Comparison of ENCODE assay signal across 32 mouse cellular contexts in genomic region chr4:95282083-95282482, GRCm38 (mm10).
DNase-seq lines count a peak whose midpoint lies in the region; ATAC-seq and TF ChIP-seq lines count a peak whose summit lies in the region.
"Had no signal": no experiment of that assay in that cellular context is flagged by ENCODE, and none has a peak within 500 bp of the region (broad histone marks: within the 10 kb centered on the region; RNA-seq: fewer than 3 reads in every experiment).

No protein-coding gene starts in this region.

- no peaks in the 10 kb centered on the region for H3K36me3 ChIP-seq in kidney, embryonic 16.5 days (ENCODE audit: insufficient read depth, low read length)
- H3K36me3 ChIP-seq in embryonic facial prominence, embryonic 10.5 days (replicated peaks), result no peaks in the 10 kb centered on the region
- H3K36me3 ChIP-seq in intestine, embryonic 15.5 days, result no peaks in the 10 kb centered on the region
- H3K36me3 ChIP-seq in liver, postnatal 0 days (replicated peaks; ENCODE audit: insufficient read depth, low read length), result no peaks in the 10 kb centered on the region
- H3K36me3 ChIP-seq: hindbrain, embryonic 12.5 days; limb, embryonic 15.5 days; liver, embryonic 13.5 days; midbrain, embryonic 10.5 days; midbrain, embryonic 15.5 days; neural tube, embryonic 15.5 days had no signal

- H3K27ac ChIP-seq in kidney, embryonic 16.5 days (ENCODE audit: low read length), result no peak overlapping the region
- no peak overlapping the region for H3K27ac ChIP-seq in embryonic facial prominence, embryonic 10.5 days (replicated peaks)
- H3K27ac ChIP-seq in intestine, embryonic 15.5 days, result no peak overlapping the region
- H3K27ac ChIP-seq in liver, postnatal 0 days (ENCODE audit: low read depth), result no peak overlapping the region
- H3K27ac ChIP-seq: hindbrain, embryonic 12.5 days; hindbrain, postnatal 0 days; layer of hippocampus, adult 2 months; limb, embryonic 15.5 days; liver, embryonic 13.5 days; midbrain, embryonic 10.5 days; midbrain, embryonic 15.5 days; neural tube, embryonic 15.5 days had no signal

- no peaks in the 10 kb centered on the region for H3K27me3 ChIP-seq in kidney, embryonic 16.5 days (ENCODE audit: insufficient read depth, low read length)
- H3K27me3 ChIP-seq in embryonic facial prominence, embryonic 10.5 days (replicated peaks; ENCODE audit: low read depth, poor library complexity, severe bottlenecking), result no peaks in the 10 kb centered on the region
- no peaks in the 10 kb centered on the region for H3K27me3 ChIP-seq in intestine, embryonic 15.5 days (replicated peaks)
- H3K27me3 ChIP-seq in liver, postnatal 0 days (ENCODE audit: insufficient read depth, low read length), result no peaks in the 10 kb centered on the region
- H3K27me3 ChIP-seq: hindbrain, embryonic 12.5 days; limb, embryonic 15.5 days; liver, embryonic 13.5 days; midbrain, embryonic 15.5 days; neural tube, embryonic 15.5 days; Patski had no signal

- H3K9me3 ChIP-seq in kidney, embryonic 16.5 days (ENCODE audit: low read length), result no peaks in the 10 kb centered on the region
- no peaks in the 10 kb centered on the region for H3K9me3 ChIP-seq in embryonic facial prominence, embryonic 10.5 days
- no peaks in the 10 kb centered on the region for H3K9me3 ChIP-seq in intestine, embryonic 15.5 days
- H3K9me3 ChIP-seq in liver, postnatal 0 days (ENCODE audit: low read length), result no peaks in the 10 kb centered on the region
- H3K9me3 ChIP-seq: hindbrain, embryonic 12.5 days; limb, embryonic 15.5 days; liver, embryonic 13.5 days; midbrain, embryonic 10.5 days; midbrain, embryonic 15.5 days; neural tube, embryonic 15.5 days had no signal

- H3K4me2 ChIP-seq in kidney, embryonic 16.5 days (replicated peaks; ENCODE audit: low read depth, low read length), result no peak overlapping the region
- H3K4me2 ChIP-seq in intestine, embryonic 15.5 days (replicated peaks), result no peak overlapping the region
- no peak overlapping the region for H3K4me2 ChIP-seq in liver, postnatal 0 days (ENCODE audit: low read depth, low read length)
- H3K4me2 ChIP-seq: heart, embryonic 11.5 days; hindbrain, embryonic 12.5 days; limb, embryonic 15.5 days; liver, embryonic 13.5 days; midbrain, embryonic 15.5 days; neural tube, embryonic 15.5 days had no signal

- no peak overlapping the region for H3K4me3 ChIP-seq in kidney, embryonic 16.5 days (ENCODE audit: low read length)
- H3K4me3 ChIP-seq in embryonic facial prominence, embryonic 10.5 days, result no peak overlapping the region
- no peak overlapping the region for H3K4me3 ChIP-seq in intestine, embryonic 15.5 days (replicated peaks)
- no peak overlapping the region for H3K4me3 ChIP-seq in liver, postnatal 0 days (ENCODE audit: low read depth, low read length)
- H3K4me3 ChIP-seq: hindbrain, embryonic 12.5 days; layer of hippocampus, adult 2 months; limb, embryonic 15.5 days; liver, embryonic 13.5 days; midbrain, embryonic 10.5 days; midbrain, embryonic 15.5 days; neural tube, embryonic 15.5 days had no signal

- no peak for TF ChIP-seq CTCF in liver, postnatal 0 days (IDR thresholded peaks at IDR 0.05; ENCODE audit: low read depth)

- no peak overlapping the region for H3K9ac ChIP-seq in kidney, embryonic 16.5 days (replicated peaks; ENCODE audit: low read length)
- no peak overlapping the region for H3K9ac ChIP-seq in intestine, embryonic 15.5 days
- no peak overlapping the region for H3K9ac ChIP-seq in liver, postnatal 0 days (replicated peaks)
- H3K9ac ChIP-seq: forebrain, postnatal 0 days; hindbrain, embryonic 12.5 days; limb, embryonic 15.5 days; liver, embryonic 13.5 days; midbrain, embryonic 15.5 days; neural tube, embryonic 15.5 days had no signal

- H3K4me1 ChIP-seq in kidney, embryonic 16.5 days (ENCODE audit: insufficient read depth, low read length), result peaks cover 41% of the 10 kb centered on the region
- H3K4me1 ChIP-seq in embryonic facial prominence, embryonic 10.5 days, result peaks cover 27% of the 10 kb centered on the region
- H3K4me1 ChIP-seq in intestine, embryonic 15.5 days (replicated peaks), result peaks cover 18% of the 10 kb centered on the region
- H3K4me1 ChIP-seq in liver, postnatal 0 days (ENCODE audit: insufficient read depth), result peaks cover 3% of the 10 kb centered on the region; the same call in 1 of the 2 replicates
- H3K4me1 ChIP-seq: midbrain, embryonic 15.5 days had no signal

- 30% methylated on average over 3 of the region's 3 CpGs for WGBS in kidney, embryonic 16.5 days
- WGBS in embryonic facial prominence, embryonic 10.5 days, result 45% methylated on average over 3 of the region's 3 CpGs
- WGBS in intestine, embryonic 15.5 days, result 40% methylated on average over 3 of the region's 3 CpGs
- 69% methylated on average over 3 of the region's 3 CpGs for WGBS in liver, postnatal 0 days (ENCODE audit: insufficient replicate concordance)

- no peak for TF ChIP-seq EP300 in liver, postnatal 0 days (IDR thresholded peaks at IDR 0.05; ENCODE audit: low read depth)

- peak; percentile 16 for DNase-seq in embryo, embryonic 11 days
- DNase-seq in embryo, embryonic 9.5 days (ENCODE audit: extremely low spot score), result no peak
- no peak for DNase-seq in kidney, postnatal 36 days
- peak; percentile 16 for DNase-seq in embryonic facial prominence, embryonic 10.5 days (ENCODE audit: low spot score)
- DNase-seq in liver, postnatal 0 days, result no peak
- no peak for DNase-seq in layer of hippocampus, postnatal 36 days
- DNase-seq: adrenal gland, postnatal 10 days; cerebellum, adult 11-12 months; cerebellum, postnatal 14 days; forebrain, postnatal 0 days; gastrocnemius, postnatal 10 days; heart, postnatal 36 days; kidney, adult 18-20 months; kidney, postnatal 14 days; liver, embryonic 13.5 days; lung, adult 2 months; lung, postnatal 14 days; retina, postnatal 1 day; right cerebral cortex, postnatal 14 days; thymus, adult 18-20 months; thymus, postnatal 36 days had no signal

- ATAC-seq in kidney, embryonic 16.5 days (ENCODE audit: low FRiP score, low TSS enrichment), result 0 out of 2 replicates have a peak, but pooled peaks have one; percentile 33
- ATAC-seq in intestine, embryonic 15.5 days, result peak; percentile 47; the same call in 1 of the 2 replicates
- ATAC-seq in liver, postnatal 0 days, result no peak
- ATAC-seq: forebrain, postnatal 0 days; hindbrain, postnatal 0 days; midbrain, embryonic 15.5 days; Patski had no signal

Comparison
In these comparisons a context has a peak if more than half of its experiments do, and no peak if none do; other contexts are left out.
1. DNase-seq: peak in embryo, embryonic 11 days (single experiment) and embryonic facial prominence, embryonic 10.5 days (single experiment); none in embryo, embryonic 9.5 days (single experiment), kidney, postnatal 36 days (0 of 2), liver, postnatal 0 days (single experiment) and layer of hippocampus, postnatal 36 days (0 of 2).